19 mouse cellular contexts compared by ENCODE assay signal in the genomic region with DNA sequence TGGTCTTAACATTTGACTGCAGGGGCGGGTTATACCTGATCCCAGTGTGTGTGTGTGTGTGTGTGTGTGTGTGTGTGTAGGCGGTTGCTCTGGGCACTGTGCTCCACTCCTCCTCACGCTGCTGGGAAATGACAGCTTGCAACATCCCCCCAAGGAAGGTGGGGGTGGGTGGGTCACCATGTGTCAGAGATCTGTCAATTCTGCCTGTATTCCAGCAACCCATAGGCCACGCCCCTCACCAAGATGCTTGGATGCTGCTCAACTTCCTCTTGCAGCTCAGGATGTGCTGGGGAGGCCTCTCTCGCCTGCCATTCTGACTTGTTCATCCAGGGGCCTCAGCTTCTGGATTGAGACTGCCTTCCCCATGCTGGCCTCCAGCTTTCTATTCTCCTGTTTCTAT. TPM values are rescaled to one million over a fixed set of nuclear protein-coding genes. Genes with fewer than 3 reads are reported as not detected.
DNase-seq lines count a peak whose midpoint lies in the region; ATAC-seq lines count a peak whose summit lies in the region.
"Had no signal": no experiment of that assay in that cellular context is flagged by ENCODE, and none has a peak within 500 bp of the region (broad histone marks: within the 10 kb centered on the region; RNA-seq: fewer than 3 reads in every experiment).

No protein-coding gene starts in this region.

- no peak for ATAC-seq in monocyte, adult 5-6 weeks (replicated peaks; ENCODE audit: insufficient number of reproducible peaks, low FRiP score, low TSS enrichment, poor library complexity, severe bottlenecking)
- ATAC-seq: activated CD4-positive, CD25-positive, alpha-beta regulatory T cell, adult 4 months; forebrain, embryonic 13.5 days; inflammation-experienced regulatory T-cells, adult 6 months; midbrain, embryonic 13.5 days had no signal

- DNase-seq in cerebellum, postnatal 14 days = peak; percentile 57 to 80
- no peak for DNase-seq in cerebellum, adult 9-10 months
- DNase-seq in kidney, postnatal 4 days = peak; percentile 21 to 43
- no peak for DNase-seq in kidney, adult 8-10 months
- DNase-seq in 3T3-L1 (ENCODE audit: low read depth, low spot score) = peak; percentile 32
- peak; percentile 93 for DNase-seq in gonadal fat pad, adult 2 months (ENCODE audit: low read depth)
- no peak for DNase-seq in thymus, postnatal 14 days
- DNase-seq: adrenal gland, postnatal 25 days; cerebellum, adult 8-10 months; embryo, embryonic 11 days; heart, adult 18-20 months; lung, adult 2 months; right cerebral cortex, postnatal 4 days; thymus, postnatal 25 days had no signal

RNA-seq across cellular contexts. Expression of gene Elp6, which starts 9.7 kb away (rescaled TPM):
- polyA plus RNA-seq in gonadal fat pad, adult 2 months (2012; rRNA removed) = 11.9 and 14.3 TPM in 2 replicates
- 1.7 to 7.1 TPM (median 6.1 TPM) in 3 replicates for total RNA-seq in monocyte, adult 5-6 weeks (2017)

RNA-seq across cellular contexts. Expression of gene Scap, which starts 18.4 kb away (rescaled TPM):
- 37.9 and 50.3 TPM in 2 replicates for polyA plus RNA-seq in gonadal fat pad, adult 2 months (2012; rRNA removed)
- 9.0 to 22.1 TPM (median 12.4 TPM) in 3 replicates for total RNA-seq in monocyte, adult 5-6 weeks (2017)

Comparison
In these comparisons a context has a peak if more than half of its experiments do, and no peak if none do; other contexts are left out.
1. DNase-seq: peak in cerebellum, postnatal 14 days (2 of 2), kidney, postnatal 4 days (2 of 2), 3T3-L1 (single experiment) and gonadal fat pad, adult 2 months (single experiment); none in cerebellum, adult 9-10 months (single experiment), kidney, adult 8-10 months (0 of 2) and thymus, postnatal 14 days (single experiment).